Mouse (Mus musculus) midbrain, postnatal 0 days (tissue): ENCODE results near the gene Cap1. TPM values are rescaled to one million over a fixed set of nuclear protein-coding genes. Genes with fewer than 3 reads are reported as not detected.

Experiments used
- ATAC-seq: fragments of 200-750 bp; cut with Nextera tagmentation; 2 replicates; pipeline ENCODE4 v1.8.0; 2017; ENCODE audit warnings: moderate number of reproducible peaks, mild to moderate bottlenecking, moderate TSS enrichment, moderate library complexity; ENCODE audit not compliant: low FRiP score
- DNase-seq: peaks from one replicate; pipeline ENCODE4 v3.0.0-alpha.2; 2015; ENCODE audit warnings: low spot score
- H3K27ac ChIP-seq: fragments of 300-500 bp; sonication (generic); 2 replicates; pipeline ENCODE4 v1.5.1; 2014; ENCODE audit warnings: low read depth, mild to moderate bottlenecking, low read length, mixed read lengths
- H3K27me3 ChIP-seq: fragments of 300-500 bp; sonication (generic); 2 replicates; pipeline ENCODE4 v1.6.1; 2014; ENCODE audit warnings: low read length, control low read depth, mixed read lengths; ENCODE audit not compliant: insufficient read depth
- H3K36me3 ChIP-seq: fragments of 300-500 bp; sonication (generic); 2 replicates; pipeline ENCODE4 v1.6.1; 2014; ENCODE audit warnings: low read length, control low read depth, mixed read lengths; ENCODE audit not compliant: insufficient read depth
- H3K4me1 ChIP-seq: fragments of 300-500 bp; sonication (generic); 2 replicates; pipeline ENCODE4 v1.6.1; 2014; ENCODE audit warnings: mild to moderate bottlenecking, control low read depth, antibody characterized with exemption, low read length, mixed read lengths; ENCODE audit not compliant: insufficient read depth
- H3K4me2 ChIP-seq: fragments of 300-500 bp; sonication (generic); 2 replicates; pipeline ENCODE4 v1.6.1; 2014; ENCODE audit warnings: low read depth, mild to moderate bottlenecking, low read length, mixed read lengths; ENCODE audit not compliant: poor library complexity, severe bottlenecking
- H3K4me3 ChIP-seq: fragments of 300-500 bp; sonication (generic); 2 replicates; pipeline ENCODE4 v1.5.1; 2014; ENCODE audit warnings: low read depth, mild to moderate bottlenecking, low read length, moderate library complexity
- H3K9ac ChIP-seq: fragments of 300-500 bp; sonication (generic); replicated peaks from 2 replicates; pipeline ENCODE4 v1.6.1; 2014; ENCODE audit warnings: mild to moderate bottlenecking, low read length, moderate library complexity, mixed read lengths; ENCODE audit not compliant: poor library complexity, severe bottlenecking
- H3K9me3 ChIP-seq: fragments of 300-500 bp; sonication (generic); 2 replicates; pipeline ENCODE4 v1.6.1; 2016; ENCODE audit warnings: low read length, control low read depth
- CTCF ChIP-seq: IDR thresholded peaks from 2 replicates; pipeline ENCODE4 v1.5.1; 2016; ENCODE audit warnings: antibody characterized with exemption, mild to moderate bottlenecking
- WGBS: fragments of 180-500 bp; shearing (Covaris S2); extraction: QIAGEN DNeasy Blood & Tissue Kit; methylation state at CpG from one replicate; pipeline ENCODE4 v1.1.7; 2014; 5-methylcytosine and 5-hydroxymethylcytosine counted together
- polyA plus RNA-seq: library from polyadenylated mRNA; unstranded; fragments of >200 nt; fragmentation: Nextera tagmentation; extraction: Ambion mirVana; gene quantifications from 2 replicates; pipeline ENCODE4 v1.2.1, GENCODE M21; 2015
- total RNA-seq: library from RNA; depleted of rRNA; stranded (reverse); fragments of >200 nt; gene quantifications from 2 replicates; pipeline ENCODE4 v1.2.3, GENCODE M21; 2014

The Cap1 gene
- total and polyA plus RNA-seq, 2 experiments from 2014 or later: 58.9 to 157 TPM

- no peaks in the 10 kb centered on the region for H3K9me3 ChIP-seq
- no peak overlapping the region for H3K9ac ChIP-seq
- no peaks in the 10 kb centered on the region for H3K36me3 ChIP-seq
- no peak overlapping the region for H3K4me3 ChIP-seq
- WGBS: 63% methylated on average over 5 of the region's 5 CpGs
- DNase-seq (no peak), ATAC-seq (no peak)
- H3K27ac ChIP-seq: no peak overlapping the region
- H3K4me2 ChIP-seq: no peak overlapping the region
- TF ChIP-seq CTCF: no peak
- no peaks in the 10 kb centered on the region for H3K4me1 ChIP-seq
- H3K27me3 ChIP-seq: no peaks in the 10 kb centered on the region
Measured at GRCm38 (mm10) chr4:122892157-122892556, 6.3 kb upstream of the Cap1 start.

- Histone ChIP-seq H3K27me3 (no peaks in the 10 kb centered on the region), H3K36me3 (no peaks in the 10 kb centered on the region), H3K4me3 (no peak overlapping the region), H3K4me1 (no peaks in the 10 kb centered on the region), H3K27ac (0 out of 2 replicates have a peak overlapping the region, but pooled peaks have one; percentile 26), H3K9me3 (no peaks in the 10 kb centered on the region), H3K4me2 (no peak overlapping the region), H3K9ac (0 out of 2 replicates have a peak overlapping the region, but pooled peaks have one; percentile 39)
- ATAC-seq (no peak), DNase-seq (peak; percentile 40)
- 18% methylated on average over 1 of the region's 1 CpGs for WGBS
- no peak for TF ChIP-seq CTCF
Measured at GRCm38 (mm10) chr4:122891597-122891996, 5.7 kb upstream of the Cap1 start.

- H3K9ac ChIP-seq: 0 out of 2 replicates have a peak overlapping the region, but pooled peaks have one; percentile 39
- no peaks in the 10 kb centered on the region for H3K4me1 ChIP-seq
- no peaks in the 10 kb centered on the region for H3K36me3 ChIP-seq
- no peak for TF ChIP-seq CTCF
- H3K27me3 ChIP-seq: no peaks in the 10 kb centered on the region
- DNase-seq (peak; percentile 92), ATAC-seq (peak; percentile 13; the same call in 1 of the 2 replicates)
- no peak overlapping the region for H3K4me2 ChIP-seq
- H3K4me3 ChIP-seq: no peak overlapping the region
- 17% methylated on average over 3 of the region's 3 CpGs for WGBS
- H3K9me3 ChIP-seq: no peaks in the 10 kb centered on the region
- H3K27ac ChIP-seq: 0 out of 2 replicates have a peak overlapping the region, but pooled peaks have one; percentile 27
Measured at GRCm38 (mm10) chr4:122890881-122891481, 5.1 kb upstream of the Cap1 start.

GRCm38 (mm10) chr4:122887336-122887735 is 1.5 kb upstream of the Cap1 start:
- Histone ChIP-seq H3K9me3 (no peaks in the 10 kb centered on the region), H3K27me3 (no peaks in the 10 kb centered on the region), H3K4me1 (peaks cover 7% of the 10 kb centered on the region; the same call in 1 of the 2 replicates), H3K4me2 (peak overlapping the region; percentile 61), H3K4me3 (no peak overlapping the region), H3K36me3 (no peaks in the 10 kb centered on the region), H3K27ac (peak overlapping the region; percentile 98), H3K9ac (no peak overlapping the region)
- WGBS: 79% methylated on average over 2 of the region's 2 CpGs
- no peak for DNase-seq
- ATAC-seq: no peak
- no peak for TF ChIP-seq CTCF

GRCm38 (mm10) chr4:122886579-122887254 is 861 bp upstream of the Cap1 start:
- peaks cover 7% of the 10 kb centered on the region; the same call in 1 of the 2 replicates for H3K4me1 ChIP-seq
- peak; percentile 0; the same call in 1 of the 2 replicates for ATAC-seq
- no peak for TF ChIP-seq CTCF
- H3K9ac ChIP-seq: peak overlapping the region; percentile 70
- peak overlapping the region; percentile 72 for H3K4me3 ChIP-seq
- no peaks in the 10 kb centered on the region for H3K36me3 ChIP-seq
- H3K4me2 ChIP-seq: peak overlapping the region; percentile 61
- peak overlapping the region; percentile 98 for H3K27ac ChIP-seq
- no peaks in the 10 kb centered on the region for H3K9me3 ChIP-seq
- DNase-seq: peak; percentile 59
- no peaks in the 10 kb centered on the region for H3K27me3 ChIP-seq
- WGBS: 2% methylated on average over 19 of the region's 19 CpGs
